Mouse (Mus musculus) heart, embryonic 14.5 days (tissue): Measurements from ENCODE around the gene Ppp1r2. TPM values are rescaled to one million over a fixed set of nuclear protein-coding genes. Genes with fewer than 3 reads are reported as not detected.

ENCODE experiments used
- ATAC-seq: fragments of 200-750 bp; cut with Nextera tagmentation; 2 replicates; pipeline ENCODE4 v1.8.0; 2017; ENCODE audit warnings: low read depth, moderate TSS enrichment; ENCODE audit not compliant: insufficient number of reproducible peaks, insufficient read depth, low FRiP score
- H3K27ac ChIP-seq, 2 experiments: fragments of 200-500 bp in 1 of 2; fragments of 300-500 bp in 1 of 2; sonication (generic) in 1 of 2; replicated peaks in 1 of 2; 2 replicates each; pipeline ENCODE4 v1.5.1; 2012 to 2014; ENCODE audit warnings: low read depth in 2 of 2, low read length in 2 of 2, control low read depth in 1 of 2, mild to moderate bottlenecking in 1 of 2, mixed read lengths in 1 of 2; ENCODE audit not compliant: control insufficient read depth in 1 of 2, insufficient read depth in 1 of 2
- H3K27me3 ChIP-seq: fragments of 300-500 bp; sonication (generic); 2 replicates; pipeline ENCODE4 v1.6.1; 2014; ENCODE audit warnings: mild to moderate bottlenecking, low read length, control low read depth; ENCODE audit not compliant: control insufficient read depth, insufficient read depth
- H3K36me3 ChIP-seq: fragments of 300-500 bp; sonication (generic); 2 replicates; pipeline ENCODE4 v1.6.1; 2014; ENCODE audit warnings: mild to moderate bottlenecking, control low read depth, low read length, mixed read lengths; ENCODE audit not compliant: control insufficient read depth, insufficient read depth
- H3K4me1 ChIP-seq, 2 experiments: fragments of 200-500 bp in 1 of 2; fragments of 300-500 bp in 1 of 2; sonication (generic) in 1 of 2; 2 replicates each; pipeline ENCODE4 v1.6.1; 2012 to 2014; ENCODE audit warnings: low read length in 2 of 2, control low read depth in 1 of 2, mixed read lengths in 1 of 2; ENCODE audit not compliant: control insufficient read depth in 2 of 2, insufficient read depth in 2 of 2
- H3K4me2 ChIP-seq: fragments of 300-500 bp; sonication (generic); 2 replicates; pipeline ENCODE4 v1.6.1; 2014; ENCODE audit warnings: mild to moderate bottlenecking, low read length
- H3K4me3 ChIP-seq, 2 experiments: fragments of 200-500 bp in 1 of 2; fragments of 300-500 bp in 1 of 2; sonication (generic) in 1 of 2; 2 replicates each; pipeline ENCODE4 v1.5.1; 2012 to 2014; ENCODE audit warnings: low read length in 2 of 2, mild to moderate bottlenecking in 2 of 2, control low read depth in 1 of 2, low read depth in 1 of 2, moderate library complexity in 1 of 2; ENCODE audit not compliant: control insufficient read depth in 1 of 2, insufficient read depth in 1 of 2
- H3K9ac ChIP-seq: fragments of 300-500 bp; sonication (generic); 2 replicates; pipeline ENCODE4 v1.6.1; 2014; ENCODE audit warnings: mild to moderate bottlenecking, low read length
- H3K9me3 ChIP-seq: fragments of 300-500 bp; sonication (generic); 2 replicates; pipeline ENCODE4 v1.6.1; 2016; ENCODE audit warnings: low read length, control low read depth; ENCODE audit not compliant: control insufficient read depth
- WGBS: fragments of 180-500 bp; shearing (Covaris S2); extraction: QIAGEN DNeasy Blood & Tissue Kit; methylation state at CpG from one replicate; pipeline ENCODE4 v1.1.7; 2014; 5-methylcytosine and 5-hydroxymethylcytosine counted together
- polyA plus RNA-seq: library from polyadenylated mRNA; unstranded; fragments of >200 nt; fragmentation: Nextera tagmentation; extraction: Ambion mirVana; gene quantifications from 2 replicates; pipeline ENCODE4 v1.2.1, GENCODE M21; 2014

Gene Ppp1r2
- polyA plus RNA-seq, 1 experiment from 2014 or later, result 105 TPM

DNA sequence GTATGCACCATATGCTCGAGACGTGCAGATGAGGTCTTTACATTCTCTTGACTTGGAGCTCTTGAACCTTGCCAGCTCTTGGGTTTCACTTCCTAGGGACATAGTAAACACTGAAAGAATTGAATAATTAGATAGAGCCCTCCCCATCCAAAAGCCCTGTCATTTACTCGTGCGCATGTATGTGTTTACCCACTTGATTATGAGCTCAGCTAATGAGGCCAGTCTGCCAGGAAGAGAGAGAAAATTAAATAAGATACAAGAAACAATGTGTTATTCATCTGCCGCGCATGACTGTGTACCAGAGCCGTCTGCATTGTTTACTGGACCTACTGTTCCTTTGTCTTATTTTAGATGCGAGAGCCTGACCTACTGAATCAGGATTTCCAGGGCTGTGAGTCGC lies 63.6 kb downstream of the Ppp1r2 start:
- H3K4me3 ChIP-seq, result no peak overlapping the region
- no peak for ATAC-seq
- no peak overlapping the region for H3K9ac ChIP-seq
- H3K4me2 ChIP-seq, result no peak overlapping the region
- no peaks in the 10 kb centered on the region for H3K9me3 ChIP-seq
- H3K4me1 ChIP-seq, result peaks cover 5 to 7% of the 10 kb centered on the region in 2 experiments; a peak in 3 of 4 replicates
- no peaks in the 10 kb centered on the region for H3K36me3 ChIP-seq
- H3K27ac ChIP-seq, result no peak overlapping the region
- H3K27me3 ChIP-seq, result no peaks in the 10 kb centered on the region
- 70% methylated on average over 9 of the region's 9 CpGs for WGBS

GRCm38 (mm10) chr16:31210453-31210852 lies 64.6 kb downstream of the Ppp1r2 start:
- Histone ChIP-seq H3K4me2 (no peak overlapping the region), H3K27ac (no peak overlapping the region), H3K9ac (no peak overlapping the region), H3K4me1 (peaks cover 5 to 7% of the 10 kb centered on the region in 2 experiments; a peak in 3 of 4 replicates), H3K36me3 (no peaks in the 10 kb centered on the region), H3K9me3 (no peaks in the 10 kb centered on the region), H3K4me3 (no peak overlapping the region), H3K27me3 (no peaks in the 10 kb centered on the region)
- no peak for ATAC-seq
- WGBS, result 66% methylated on average over 4 of the region's 4 CpGs

- WGBS, result 64% methylated on average over 5 of the region's 5 CpGs
- no peak for ATAC-seq
- no peaks in the 10 kb centered on the region for H3K9me3 ChIP-seq
Observed at GRCm38 (mm10) chr16:31209911-31210310, 65.2 kb downstream of the Ppp1r2 start.

DNA sequence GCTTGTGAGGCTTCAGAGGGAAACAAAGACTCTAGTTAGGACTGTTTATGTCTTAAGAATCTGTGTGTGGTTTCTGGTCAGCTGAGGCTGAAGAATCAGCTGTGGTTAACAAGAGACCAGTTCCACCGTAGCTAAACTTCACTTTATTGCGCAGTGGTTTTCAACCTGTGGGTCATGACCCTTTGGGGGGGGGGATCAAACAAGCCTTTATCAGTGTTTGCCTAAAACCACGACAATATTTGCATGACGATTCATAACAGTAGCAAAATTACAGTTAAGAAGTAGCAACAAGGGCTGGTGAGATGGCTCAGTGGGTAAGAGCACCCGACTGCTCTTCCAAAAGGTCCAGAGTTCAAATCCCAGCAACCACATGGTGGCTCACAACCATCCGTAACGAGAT lies 69.4 kb downstream of the Ppp1r2 start:
- H3K27me3 ChIP-seq, result no peaks in the 10 kb centered on the region
- no peak overlapping the region for H3K4me2 ChIP-seq
- no peak overlapping the region for H3K4me3 ChIP-seq
- H3K9me3 ChIP-seq, result no peaks in the 10 kb centered on the region
- no peak for ATAC-seq
- H3K36me3 ChIP-seq, result no peaks in the 10 kb centered on the region
- peaks cover 5 to 12% of the 10 kb centered on the region in 2 experiments; a peak in 3 of 4 replicates for H3K4me1 ChIP-seq
- 88% methylated on average over 5 of the region's 7 CpGs for WGBS
- H3K27ac ChIP-seq, result no peak overlapping the region
- no peak overlapping the region for H3K9ac ChIP-seq

More at GRCm38 (mm10) chr16:31209911-31210310, 65.2 kb downstream of the Ppp1r2 start:
- H3K4me3 ChIP-seq, result no peak overlapping the region
- H3K9ac ChIP-seq, result no peak overlapping the region
- H3K4me1 ChIP-seq, result peaks cover 5 to 7% of the 10 kb centered on the region in 2 experiments; a peak in 3 of 4 replicates
- H3K27me3 ChIP-seq, result no peaks in the 10 kb centered on the region
- no peak overlapping the region for H3K4me2 ChIP-seq
- H3K36me3 ChIP-seq, result no peaks in the 10 kb centered on the region
- H3K27ac ChIP-seq, result no peak overlapping the region

DNA sequence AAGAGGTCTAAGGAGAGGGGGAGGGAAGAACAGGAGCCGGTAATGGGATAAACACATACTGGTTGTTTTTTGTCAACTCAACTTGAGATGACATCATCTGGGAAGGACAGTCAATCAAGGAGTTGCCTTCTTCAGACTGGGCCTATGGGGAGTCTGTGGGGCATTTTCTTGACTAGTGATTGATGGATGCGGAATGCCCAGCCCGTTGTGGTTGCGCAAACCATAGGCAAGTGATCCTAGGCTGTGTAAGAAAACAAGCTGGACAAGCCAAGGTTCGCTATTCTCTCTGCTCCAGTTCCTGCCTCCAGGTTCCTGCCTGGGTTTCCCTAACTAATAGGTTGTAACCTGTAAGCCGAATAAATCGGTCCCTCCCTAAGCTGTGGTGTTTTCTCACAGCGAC lies 69.9 kb downstream of the Ppp1r2 start:
- Histone ChIP-seq H3K27me3 (no peaks in the 10 kb centered on the region), H3K4me3 (no peak overlapping the region), H3K4me2 (no peak overlapping the region), H3K36me3 (no peaks in the 10 kb centered on the region), H3K4me1 (peaks cover 5 to 12% of the 10 kb centered on the region in 2 experiments; a peak in 3 of 4 replicates), H3K9me3 (no peaks in the 10 kb centered on the region), H3K9ac (no peak overlapping the region), H3K27ac (no peak overlapping the region)
- WGBS, result 80% methylated on average over 8 of the region's 8 CpGs
- no peak for ATAC-seq

- ATAC-seq, result no peak
- Histone ChIP-seq H3K4me2 (no peak overlapping the region), H3K27ac (no peak overlapping the region), H3K4me3 (no peak overlapping the region), H3K36me3 (no peaks in the 10 kb centered on the region), H3K9ac (no peak overlapping the region), H3K9me3 (no peaks in the 10 kb centered on the region), H3K27me3 (no peaks in the 10 kb centered on the region), H3K4me1 (peaks cover 5 to 13% of the 10 kb centered on the region in 2 experiments; a peak in 3 of 4 replicates)
- WGBS, result 58% methylated on average over 1 of the region's 1 CpGs
Observed at GRCm38 (mm10) chr16:31204216-31204615, 70.9 kb downstream of the Ppp1r2 start.

DNA sequence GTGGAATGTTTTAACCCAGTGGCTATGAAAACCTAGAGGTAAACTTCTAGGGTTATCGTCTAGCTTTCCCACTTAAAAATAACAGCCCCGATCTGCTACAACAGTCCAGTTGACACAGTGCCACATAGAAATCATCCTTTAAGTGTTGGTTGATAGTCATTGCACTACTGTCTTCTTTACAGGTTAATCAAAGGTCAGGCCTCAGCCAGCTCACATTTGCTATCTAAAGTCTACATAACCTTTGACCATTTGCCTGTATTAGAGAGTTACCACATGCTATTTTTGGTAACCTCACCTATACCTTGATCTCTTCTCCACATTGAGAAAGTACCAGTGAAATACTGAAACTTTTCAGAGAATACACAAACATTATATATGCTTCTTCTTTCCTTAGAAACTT lies 73.4 kb downstream of the Ppp1r2 start:
- WGBS, result 82% methylated on average over 2 of the region's 2 CpGs

More for the DNA sequence above, 73.4 kb downstream of the Ppp1r2 start:
- peak overlapping the region in 1 of 2 experiments; percentile 98; a peak in 1 of 4 replicates for H3K4me3 ChIP-seq
- no peaks in the 10 kb centered on the region for H3K27me3 ChIP-seq
- H3K9me3 ChIP-seq, result no peaks in the 10 kb centered on the region
- no peak overlapping the region for H3K27ac ChIP-seq
- no peak for ATAC-seq
- H3K36me3 ChIP-seq, result no peaks in the 10 kb centered on the region
- H3K9ac ChIP-seq, result peak overlapping the region; percentile 25; the same call in 1 of the 2 replicates
- H3K4me1 ChIP-seq, result peaks cover 4 to 11% of the 10 kb centered on the region in 2 experiments; a peak in 1 of 4 replicates
- H3K4me2 ChIP-seq, result peak overlapping the region; percentile 65
